Mouse (Mus musculus) B cell, adult 2 months (primary cell): Measurements from ENCODE around the gene Asrgl1.
A peak's percentile ranks its signal among the peaks of the same experiment; 100 is the strongest.

Experiments
- DNase-seq, 2 experiments: peaks; one replicate each; pipeline ENCODE4 v3.0.0; 2022

Gene Asrgl1

GRCm38 (mm10) chr19:9070316-9070715, 65.1 kb downstream of the Asrgl1 start:
- no peak for DNase-seq

- DNase-seq: no peak
Measured at GRCm38 (mm10) chr19:9069687-9070307, 65.6 kb downstream of the Asrgl1 start.

GRCm38 (mm10) chr19:9067292-9067691, 68.1 kb downstream of the Asrgl1 start:
- DNase-seq: peak; percentile 61 to 66

- DNase-seq: peak; percentile 28 to 31
Measured at GRCm38 (mm10) chr19:9065621-9066561, 69.5 kb downstream of the Asrgl1 start.

- no peak for DNase-seq
Measured at GRCm38 (mm10) chr19:9063831-9064230, 71.6 kb downstream of the Asrgl1 start.

- no peak for DNase-seq
Measured at GRCm38 (mm10) chr19:9062822-9063221, 72.6 kb downstream of the Asrgl1 start.

- DNase-seq: no peak
Measured at GRCm38 (mm10) chr19:9061221-9061893, 74.1 kb downstream of the Asrgl1 start.

GRCm38 (mm10) chr19:9060103-9060502, 75.3 kb downstream of the Asrgl1 start:
- DNase-seq: no peak
